Mouse (Mus musculus) G1E (cell line): ENCODE data around the gene Rnase13. TPM values are rescaled to one million over a fixed set of nuclear protein-coding genes. Genes with fewer than 3 reads are reported as not detected.

Source experiments
- ATAC-seq: 2 replicates; pipeline ENCODE4 v1.8.0; 2016; ENCODE audit warnings: mild to moderate bottlenecking; ENCODE audit not compliant: insufficient number of reproducible peaks, poor library complexity, low FRiP score, severe bottlenecking; ENCODE audit errors: extremely low read depth
- DNase-seq: peaks from one replicate; pipeline ENCODE4 v3.0.0; 2012; ENCODE audit warnings: low spot score
- H3K27me3 ChIP-seq: 2 replicates; pipeline ENCODE4 v1.6.1; 2012; ENCODE audit warnings: mild to moderate bottlenecking, low read length, inconsistent platforms; ENCODE audit not compliant: insufficient read depth
- H3K36me3 ChIP-seq: replicated peaks from 2 replicates; pipeline ENCODE3; 2012; ENCODE audit warnings: mild to moderate bottlenecking, inconsistent platforms
- H3K4me1 ChIP-seq: 2 replicates; pipeline ENCODE4 v1.6.1; 2012; ENCODE audit warnings: low read depth, low read length, inconsistent platforms, mixed read lengths; ENCODE audit not compliant: insufficient read depth
- H3K4me3 ChIP-seq: 2 replicates; pipeline ENCODE4 v1.5.1; 2012; ENCODE audit warnings: low read depth, mild to moderate bottlenecking, inconsistent platforms, low read length, moderate library complexity, mixed read lengths
- H3K9me3 ChIP-seq: replicated peaks from 2 replicates; pipeline ENCODE4 v1.6.1; 2012; ENCODE audit warnings: inconsistent platforms
- CTCF ChIP-seq: IDR thresholded peaks from 2 replicates; pipeline ENCODE4 v1.5.1; 2012; ENCODE audit warnings: low read depth, low read length, inconsistent platforms, mixed read lengths
- GATA1 ChIP-seq: IDR thresholded peaks from 2 replicates; pipeline ENCODE4 v1.6.1; 2012; ENCODE audit warnings: borderline replicate concordance, low read length, inconsistent platforms, mixed read lengths
- GATA2 ChIP-seq: IDR thresholded peaks from 2 replicates; pipeline ENCODE4 v1.6.1; 2012; ENCODE audit warnings: low read depth, low read length, inconsistent platforms, borderline replicate concordance
- POLR2AphosphoS5 ChIP-seq: IDR thresholded peaks from 2 replicates; pipeline ENCODE4 v1.6.1; 2012; ENCODE audit warnings: low read depth, low read length, inconsistent platforms; ENCODE audit not compliant: insufficient replicate concordance
- TAL1 ChIP-seq: conservative IDR thresholded peaks from 2 replicates; pipeline ENCODE4 v1.6.1; 2012; ENCODE audit warnings: low read depth, low read length, inconsistent platforms, mixed read lengths
- polyA plus RNA-seq: library from polyadenylated mRNA; stranded (reverse); fragments of >175 nt; gene quantifications from 2 replicates; pipeline ENCODE4 v1.2.3, GENCODE M21; 2012
- total RNA-seq, 2 experiments: library from RNA; stranded (forward) in 1 of 2; stranded (reverse) in 1 of 2; fragments of 200-1000 nt in 1 of 2; fragments of >200 nt in 1 of 2; fragmentation: Nextera tagmentation in 1 of 2; gene quantifications; 2 replicates each; pipeline ENCODE4 v1.2.3; 2014 to 2017

Gene Rnase13
- total and polyA plus RNA-seq, 3 experiments, result not detected

DNA sequence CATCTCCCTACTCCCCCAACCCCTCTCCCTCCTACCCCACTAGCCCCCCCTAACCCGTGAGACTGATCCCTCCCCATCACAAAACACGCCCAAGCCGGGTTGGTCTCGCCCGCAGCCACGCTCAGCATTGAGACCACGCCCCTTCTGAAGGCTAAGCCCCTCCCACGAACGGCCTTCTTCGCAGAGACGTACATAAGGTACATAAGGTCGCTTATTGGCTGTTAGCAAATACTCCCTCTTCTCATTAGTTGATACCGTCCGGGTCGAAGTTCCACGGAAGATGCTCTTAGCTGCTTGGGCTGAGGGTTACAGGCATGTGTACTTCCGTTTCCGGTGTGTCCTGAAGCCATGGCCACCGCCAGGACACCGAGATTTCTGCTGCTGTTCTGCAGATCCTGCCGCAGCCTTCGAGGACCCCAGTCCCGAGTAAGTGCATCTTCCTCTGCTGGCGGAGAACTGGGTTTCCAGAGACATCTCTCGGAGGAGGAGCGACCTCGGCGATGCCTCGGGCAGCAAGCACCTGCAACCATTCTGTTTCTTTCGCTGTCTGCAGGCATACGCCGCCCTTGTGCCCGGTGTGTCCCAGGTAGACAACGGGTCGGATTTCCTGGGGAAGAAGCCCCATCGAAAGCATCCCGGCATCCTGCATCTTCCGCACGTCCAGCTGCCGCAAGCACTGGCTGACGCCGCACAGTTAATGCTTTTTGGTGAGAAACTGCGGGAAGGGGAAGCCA lies 37.8 kb downstream of the Rnase13 start, which contains the start of gene Mettl17:
TSS of gene Mettl17 (plus strand) at position 245 of the 734 bp plus-strand sequence.
- H3K36me3 ChIP-seq, result peaks cover 35% of the 10 kb centered on the region
- H3K27me3 ChIP-seq, result no peaks in the 10 kb centered on the region
- ATAC-seq, result peak; percentile 99
- no peaks in the 10 kb centered on the region for H3K9me3 ChIP-seq
- DNase-seq, result peak; percentile 96
- TF ChIP-seq POLR2AphosphoS5, result no peak
- TF ChIP-seq TAL1, result no peak
- no peak for TF ChIP-seq CTCF
- TF ChIP-seq GATA1, result no peak
- no peak for TF ChIP-seq GATA2
- H3K4me1 ChIP-seq, result peaks cover 16% of the 10 kb centered on the region
- H3K4me3 ChIP-seq, result peak within 1 kb of the TSS; percentile 93

DNA sequence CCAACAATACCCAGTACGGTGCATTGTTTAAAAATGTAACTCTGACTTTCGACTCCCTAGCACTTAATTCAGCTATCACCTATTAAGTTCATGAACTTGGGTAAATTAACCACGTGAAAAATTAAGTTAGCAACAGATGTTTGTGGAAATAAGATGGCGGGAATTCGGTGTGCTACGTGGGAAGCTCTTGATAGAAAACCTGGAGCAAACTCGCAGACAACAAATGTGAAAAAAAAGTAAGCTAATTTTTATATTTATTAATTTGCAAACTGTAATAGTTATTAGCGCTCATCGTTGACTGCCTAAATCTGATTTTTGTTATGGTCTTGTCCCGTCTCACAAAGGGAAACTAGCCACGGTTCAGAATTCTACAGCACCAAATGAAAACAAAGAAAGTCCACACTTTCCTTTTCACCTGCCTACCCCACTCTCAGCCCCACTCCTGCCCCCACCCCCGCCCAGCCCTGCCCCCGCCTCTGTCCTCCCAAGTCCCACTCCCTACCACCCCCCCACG lies 38.5 kb downstream of the Rnase13 start:
- DNase-seq (no peak), ATAC-seq (no peak)
- TF ChIP-seq POLR2AphosphoS5 (no peak), CTCF (no peak), GATA1 (no peak), GATA2 (no peak), TAL1 (no peak)
- Histone ChIP-seq H3K27me3 (no peaks in the 10 kb centered on the region), H3K4me1 (peaks cover 16% of the 10 kb centered on the region), H3K4me3 (peak overlapping the region; percentile 93), H3K36me3 (peaks cover 29% of the 10 kb centered on the region), H3K9me3 (no peaks in the 10 kb centered on the region)

DNA sequence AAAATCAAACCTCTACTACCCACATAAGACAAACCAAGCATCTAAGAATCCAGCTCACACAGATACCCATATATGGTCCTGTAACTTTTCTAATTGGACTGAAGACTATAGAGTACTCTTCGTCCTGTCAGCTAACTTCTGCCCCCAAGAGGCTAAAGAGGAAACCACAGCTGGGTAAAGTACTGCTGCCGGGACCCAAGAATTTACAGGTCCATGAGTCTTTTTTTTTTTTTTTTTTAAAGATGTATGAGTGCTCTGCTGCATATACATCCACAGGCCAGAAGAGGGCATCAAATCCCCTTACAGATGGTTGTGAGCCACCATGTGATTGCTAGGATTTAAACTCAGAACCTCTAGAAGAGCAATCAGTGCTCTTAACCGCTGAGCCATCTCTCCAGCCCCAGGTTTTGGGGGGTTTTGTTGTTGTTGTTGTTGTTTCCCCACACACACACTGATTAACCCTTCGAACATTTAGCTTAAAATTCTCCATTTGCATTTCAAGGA lies 39.0 kb downstream of the Rnase13 start:
- H3K36me3 ChIP-seq, result peaks cover 24% of the 10 kb centered on the region
- H3K27me3 ChIP-seq, result no peaks in the 10 kb centered on the region
- peaks cover 16% of the 10 kb centered on the region for H3K4me1 ChIP-seq
- peak; percentile 47 for DNase-seq
- peak overlapping the region; percentile 93; the same call in 1 of the 2 replicates for H3K4me3 ChIP-seq
- TF ChIP-seq TAL1 (no peak), CTCF (no peak; the same call in 1 of the 2 replicates), GATA2 (no peak), POLR2AphosphoS5 (no peak), GATA1 (no peak)
- ATAC-seq, result peak; percentile 29; the same call in 1 of the 2 replicates
- no peaks in the 10 kb centered on the region for H3K9me3 ChIP-seq

DNA sequence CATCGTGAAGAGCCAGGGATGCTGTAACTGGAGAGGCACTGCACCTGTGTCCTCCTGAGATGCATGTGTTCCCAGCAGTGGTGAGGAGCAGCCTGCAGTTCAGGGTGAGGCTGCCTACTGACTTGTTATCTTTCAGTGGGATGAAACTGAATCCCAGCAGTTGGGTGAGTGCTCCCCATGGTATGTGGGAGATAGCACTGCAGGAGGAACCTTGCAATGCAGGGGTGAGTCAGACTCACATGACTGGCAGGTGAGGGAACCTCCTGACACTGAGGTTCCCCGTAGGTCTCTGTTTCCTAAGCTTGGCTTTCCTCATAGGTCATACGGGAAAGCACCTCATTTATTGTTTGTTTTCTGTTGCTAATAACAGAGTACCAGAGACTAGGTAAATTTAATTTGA lies 45.1 kb downstream of the Rnase13 start:
- Histone ChIP-seq H3K4me3 (no peak overlapping the region), H3K27me3 (peaks cover 11% of the 10 kb centered on the region), H3K36me3 (no peaks in the 10 kb centered on the region), H3K9me3 (no peaks in the 10 kb centered on the region), H3K4me1 (no peaks in the 10 kb centered on the region)
- TF ChIP-seq GATA2 (no peak), GATA1 (no peak), TAL1 (no peak), POLR2AphosphoS5 (no peak), CTCF (no peak)
- no peak for DNase-seq
- no peak for ATAC-seq

DNA sequence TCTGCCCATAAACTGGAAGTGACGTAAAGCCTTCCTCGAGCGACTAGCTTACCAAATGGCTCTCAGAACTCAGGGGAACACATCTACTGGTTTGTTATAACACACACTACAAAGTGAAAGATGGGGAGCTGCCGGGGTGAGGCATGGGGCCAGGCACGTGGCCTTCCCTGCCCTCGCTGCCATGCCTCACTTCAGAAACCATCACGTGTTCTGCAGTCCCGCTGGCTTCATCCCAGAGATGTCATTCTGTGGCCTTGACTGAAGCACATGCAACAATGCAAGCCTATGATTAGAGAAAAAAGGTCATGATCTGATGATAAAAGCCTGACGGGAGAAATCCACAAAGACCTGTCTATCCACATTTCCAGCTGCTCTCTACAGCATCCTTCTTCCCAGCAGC lies 50.8 kb downstream of the Rnase13 start:
- DNase-seq, result no peak
- no peak for ATAC-seq

More for the DNA sequence above, 50.8 kb downstream of the Rnase13 start:
- H3K36me3 ChIP-seq, result no peaks in the 10 kb centered on the region
- no peak for TF ChIP-seq POLR2AphosphoS5
- no peak for TF ChIP-seq GATA2
- TF ChIP-seq TAL1, result no peak
- TF ChIP-seq CTCF, result no peak
- no peak for TF ChIP-seq GATA1
- H3K27me3 ChIP-seq, result peaks cover 22% of the 10 kb centered on the region
- H3K9me3 ChIP-seq, result no peaks in the 10 kb centered on the region
- H3K4me3 ChIP-seq, result no peak overlapping the region
- H3K4me1 ChIP-seq, result no peaks in the 10 kb centered on the region

Other genes starting within 250 kb of the Rnase13 start
- not detected in 2 replicates for gene Gm17079, start 227.3 kb downstream of the Rnase13 start, total RNA-seq (2014; fragmentation: Nextera tagmentation)
- gene Gm17079, start 227.3 kb downstream of the Rnase13 start, total RNA-seq (2017), result 0.27 TPM in 1 of 2 replicates, not detected in the other
- not detected in 2 replicates for gene Gm17079, start 227.3 kb downstream of the Rnase13 start, polyA plus RNA-seq
- not detected in 2 replicates for gene Gm5800, start 205.6 kb downstream of the Rnase13 start, total RNA-seq (2014; fragmentation: Nextera tagmentation)
- gene Gm5800, start 205.6 kb downstream of the Rnase13 start, total RNA-seq (2017), result not detected in 2 replicates
- gene Gm5800, start 205.6 kb downstream of the Rnase13 start, polyA plus RNA-seq, result not detected in 2 replicates
- gene Ang4, start 149.2 kb downstream of the Rnase13 start, total RNA-seq (2014; fragmentation: Nextera tagmentation), result not detected in 2 replicates
- gene Ang4, start 149.2 kb downstream of the Rnase13 start, total RNA-seq (2017), result 0.27 TPM in 1 of 2 replicates, not detected in the other
- gene Ang4, start 149.2 kb downstream of the Rnase13 start, polyA plus RNA-seq, result not detected in 2 replicates
- not detected in 2 replicates for gene AY358078, start 122.7 kb downstream of the Rnase13 start, total RNA-seq (2014; fragmentation: Nextera tagmentation)
- not detected in 2 replicates for gene AY358078, start 122.7 kb downstream of the Rnase13 start, total RNA-seq (2017)
- gene AY358078, start 122.7 kb downstream of the Rnase13 start, polyA plus RNA-seq, result not detected in 2 replicates
- not detected in 2 replicates for gene Ear6, start 69.1 kb downstream of the Rnase13 start, total RNA-seq (2014; fragmentation: Nextera tagmentation)
- gene Ear6, start 69.1 kb downstream of the Rnase13 start, total RNA-seq (2017), result 0.12 TPM in 1 of 2 replicates, not detected in the other
- not detected in 2 replicates for gene Ear6, start 69.1 kb downstream of the Rnase13 start, polyA plus RNA-seq
- 29.3 and 36.9 TPM in 2 replicates for gene Mettl17, start 37.9 kb downstream of the Rnase13 start, total RNA-seq (2014; fragmentation: Nextera tagmentation)
- gene Mettl17, start 37.9 kb downstream of the Rnase13 start, total RNA-seq (2017), result 20.6 and 23.2 TPM in 2 replicates
- 11.7 and 19.5 TPM in 2 replicates for gene Mettl17, start 37.9 kb downstream of the Rnase13 start, polyA plus RNA-seq
- 0.29 TPM in 1 of 2 replicates, not detected in the other for gene Slc39a2, start 29.9 kb downstream of the Rnase13 start, total RNA-seq (2014; fragmentation: Nextera tagmentation)
- 0.29 and 0.38 TPM in 2 replicates for gene Slc39a2, start 29.9 kb downstream of the Rnase13 start, total RNA-seq (2017)
- gene Slc39a2, start 29.9 kb downstream of the Rnase13 start, polyA plus RNA-seq, result 0.02 TPM in 2 replicates
- gene Ndrg2, start 8.6 kb downstream of the Rnase13 start, total RNA-seq (2014; fragmentation: Nextera tagmentation), result not detected in 2 replicates
- gene Ndrg2, start 8.6 kb downstream of the Rnase13 start, total RNA-seq (2017), result 0.05 TPM in 1 of 2 replicates, not detected in the other
- 0.24 TPM in 1 of 2 replicates, not detected in the other for gene Ndrg2, start 8.6 kb downstream of the Rnase13 start, polyA plus RNA-seq
- gene Tppp2, start 4.3 kb downstream of the Rnase13 start, total RNA-seq (2014; fragmentation: Nextera tagmentation), result not detected in 2 replicates
- gene Tppp2, start 4.3 kb downstream of the Rnase13 start, total RNA-seq (2017), result not detected in 2 replicates
- gene Tppp2, start 4.3 kb downstream of the Rnase13 start, polyA plus RNA-seq, result not detected in 2 replicates
- gene Arhgef40, start 61.9 kb upstream of the Rnase13 start, total RNA-seq (2014; fragmentation: Nextera tagmentation), result 33.9 and 37.5 TPM in 2 replicates
- gene Arhgef40, start 61.9 kb upstream of the Rnase13 start, total RNA-seq (2017), result 3.1 and 3.4 TPM in 2 replicates
- 30.3 and 32.2 TPM in 2 replicates for gene Arhgef40, start 61.9 kb upstream of the Rnase13 start, polyA plus RNA-seq
- 0.58 and 2.5 TPM in 2 replicates for gene Tmem253, start 92.9 kb upstream of the Rnase13 start, total RNA-seq (2014; fragmentation: Nextera tagmentation)
- 0.12 and 0.27 TPM in 2 replicates for gene Tmem253, start 92.9 kb upstream of the Rnase13 start, total RNA-seq (2017)
- gene Tmem253, start 92.9 kb upstream of the Rnase13 start, polyA plus RNA-seq, result 0.19 and 0.29 TPM in 2 replicates
- 28.1 and 29.6 TPM in 2 replicates for gene Zfp219, start 98.0 kb upstream of the Rnase13 start, total RNA-seq (2014; fragmentation: Nextera tagmentation)
- gene Zfp219, start 98.0 kb upstream of the Rnase13 start, total RNA-seq (2017), result 16.4 and 16.9 TPM in 2 replicates
- 83.1 and 97.0 TPM in 2 replicates for gene Zfp219, start 98.0 kb upstream of the Rnase13 start, polyA plus RNA-seq
- gene Olfr221, start 119.7 kb upstream of the Rnase13 start, total RNA-seq (2014; fragmentation: Nextera tagmentation), result not detected in 2 replicates
- 0.16 and 0.23 TPM in 2 replicates for gene Olfr221, start 119.7 kb upstream of the Rnase13 start, total RNA-seq (2017)
- not detected in 2 replicates for gene Olfr221, start 119.7 kb upstream of the Rnase13 start, polyA plus RNA-seq
- gene Hnrnpc, start 181.3 kb upstream of the Rnase13 start, total RNA-seq (2014; fragmentation: Nextera tagmentation), result 459 and 507 TPM in 2 replicates
- 383 and 544 TPM in 2 replicates for gene Hnrnpc, start 181.3 kb upstream of the Rnase13 start, total RNA-seq (2017)
- gene Hnrnpc, start 181.3 kb upstream of the Rnase13 start, polyA plus RNA-seq, result 28.6 and 38.0 TPM in 2 replicates
- gene Rpgrip1, start 187.9 kb upstream of the Rnase13 start, total RNA-seq (2014; fragmentation: Nextera tagmentation), result 0.30 TPM in 1 of 2 replicates, not detected in the other
- gene Rpgrip1, start 187.9 kb upstream of the Rnase13 start, total RNA-seq (2017), result 1.8 and 3.1 TPM in 2 replicates
- 0.17 and 0.28 TPM in 2 replicates for gene Rpgrip1, start 187.9 kb upstream of the Rnase13 start, polyA plus RNA-seq